Mouse (Mus musculus): Measurements from ENCODE around the gene Cog8. TPM values are rescaled to one million over a fixed set of nuclear protein-coding genes. Genes with fewer than 3 reads are reported as not detected.

Gene Cog8
- polyA plus RNA-seq, 2 experiments: 14.8 to 16.8 TPM

GRCm38 (mm10) chr8:107056973-107057369 lies 482 bp upstream of the Cog8 start:
- H3K27ac ChIP-seq: no peak overlapping the region
- H3K4me2 ChIP-seq (ENCODE audit: low read depth): peak overlapping the region; percentile 93
- H3K9me3 ChIP-seq (ENCODE audit: control insufficient read depth, low read length): no peaks in the 10 kb centered on the region
- TF ChIP-seq EP300 (IDR thresholded peaks at IDR 0.05; ENCODE audit: low read depth): no peak
- TF ChIP-seq CTCF (IDR thresholded peaks at IDR 0.05; ENCODE audit: low read depth): 0 out of 2 replicates have a peak, but pooled peaks have one; percentile 22
- peaks cover 11 to 12% of the 10 kb centered on the region in 2 experiments; a peak in 2 of 4 replicates for H3K4me1 ChIP-seq (replicated peaks; ENCODE audit: control insufficient read depth in 2 of 2, insufficient read depth in 2 of 2, low read length in 1 of 2)
- H3K27me3 ChIP-seq (ENCODE audit: control insufficient read depth, insufficient read depth, low read length): no peaks in the 10 kb centered on the region
- peaks cover 24% of the 10 kb centered on the region for H3K36me3 ChIP-seq (replicated peaks; ENCODE audit: control insufficient read depth, insufficient read depth, low read depth)
- H3K4me3 ChIP-seq (ENCODE audit: insufficient read depth in 1 of 2, low read depth in 2 of 2, low read length in 2 of 2): peak overlapping the region; percentile 68 to 100
- WGBS (ENCODE audit: insufficient replicate concordance): under 1% methylated on average over 33 of the region's 33 CpGs
- peak overlapping the region; percentile 71 for H3K9ac ChIP-seq (replicated peaks)
- DNase-seq (ENCODE audit: low read depth in 3 of 3, low spot score in 3 of 3) (peak in 1 of 3 experiments; percentile 5), ATAC-seq (ENCODE audit: insufficient read depth) (peak; percentile 31)

DNA sequence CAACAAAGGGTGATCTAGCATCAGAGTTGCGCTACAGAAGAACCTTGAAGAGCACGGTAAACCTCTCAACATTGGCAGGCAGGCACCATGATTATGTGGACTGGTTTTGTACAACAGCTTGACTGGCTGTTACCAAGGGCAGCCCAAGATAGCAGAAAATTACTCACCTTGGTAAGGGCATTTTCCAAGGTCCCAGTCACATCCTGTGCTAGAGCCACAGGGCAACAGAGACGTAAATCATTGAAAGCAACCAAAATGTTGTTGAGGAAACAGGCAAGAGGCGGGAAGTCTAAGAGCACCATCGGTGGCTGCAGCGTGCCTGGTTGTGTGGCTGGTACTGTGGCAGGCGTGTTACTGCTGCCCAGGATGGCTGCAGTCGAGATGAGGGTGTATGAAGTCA lies 4.4 kb downstream of the Cog8 start:
- no peak overlapping the region for H3K4me3 ChIP-seq (ENCODE audit: insufficient read depth in 1 of 2, low read depth in 2 of 2, low read length in 2 of 2)
- peaks cover 31% of the 10 kb centered on the region for H3K36me3 ChIP-seq (replicated peaks; ENCODE audit: control insufficient read depth, insufficient read depth, low read depth)
- DNase-seq (ENCODE audit: low read depth in 3 of 3, low spot score in 3 of 3) (no peak), ATAC-seq (ENCODE audit: insufficient read depth) (no peak)
- H3K27me3 ChIP-seq (ENCODE audit: control insufficient read depth, insufficient read depth, low read length): no peaks in the 10 kb centered on the region
- no peaks in the 10 kb centered on the region for H3K9me3 ChIP-seq (ENCODE audit: control insufficient read depth, low read length)
- H3K4me2 ChIP-seq (ENCODE audit: low read depth): no peak overlapping the region
- TF ChIP-seq EP300 (IDR thresholded peaks at IDR 0.05; ENCODE audit: low read depth) (no peak), CTCF (IDR thresholded peaks at IDR 0.05; ENCODE audit: low read depth) (no peak)
- WGBS (ENCODE audit: insufficient replicate concordance): 86% methylated on average over 8 of the region's 8 CpGs
- H3K27ac ChIP-seq: no peak overlapping the region
- peaks cover 8 to 13% of the 10 kb centered on the region in 2 experiments for H3K4me1 ChIP-seq (replicated peaks; ENCODE audit: control insufficient read depth in 2 of 2, insufficient read depth in 2 of 2, low read length in 1 of 2)
- no peak overlapping the region for H3K9ac ChIP-seq (replicated peaks)

DNA sequence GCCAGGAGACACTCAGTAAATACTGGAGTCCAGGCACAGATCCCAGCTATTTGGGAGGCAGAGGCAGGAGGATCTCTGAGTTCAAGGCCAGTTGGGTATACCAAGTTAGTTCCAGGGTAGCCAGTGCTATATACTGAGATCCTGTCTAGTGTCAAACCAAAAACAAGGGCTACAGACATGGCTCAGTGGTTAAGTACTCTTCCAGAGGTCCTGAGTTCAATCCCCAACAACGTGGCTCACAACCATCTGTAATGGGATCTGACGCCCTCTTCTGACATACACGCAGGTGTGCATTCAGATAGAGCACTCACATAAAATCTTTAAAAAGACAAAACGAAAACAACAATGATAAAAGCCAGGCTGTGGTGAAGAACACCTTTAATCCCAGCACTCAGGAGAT lies 7.0 kb downstream of the Cog8 start:
- TF ChIP-seq CTCF (IDR thresholded peaks at IDR 0.05; ENCODE audit: low read depth): no peak
- no peak for TF ChIP-seq EP300 (IDR thresholded peaks at IDR 0.05; ENCODE audit: low read depth)
- H3K4me3 ChIP-seq (ENCODE audit: insufficient read depth in 1 of 2, low read depth in 2 of 2, low read length in 2 of 2): peak overlapping the region in 1 of 2 experiments; percentile 68; a peak in 1 of 4 replicates
- peaks cover 0 to 11% of the 10 kb centered on the region in 2 experiments; a peak in 2 of 4 replicates for H3K4me1 ChIP-seq (replicated peaks; ENCODE audit: control insufficient read depth in 2 of 2, insufficient read depth in 2 of 2, low read length in 1 of 2)
- no peak overlapping the region for H3K9ac ChIP-seq (replicated peaks)
- H3K36me3 ChIP-seq (replicated peaks; ENCODE audit: control insufficient read depth, insufficient read depth, low read depth): peaks cover 57% of the 10 kb centered on the region
- H3K9me3 ChIP-seq (ENCODE audit: control insufficient read depth, low read length): no peaks in the 10 kb centered on the region
- WGBS (ENCODE audit: insufficient replicate concordance): 83% methylated on average over 4 of the region's 4 CpGs
- peak overlapping the region; percentile 83 for H3K4me2 ChIP-seq (ENCODE audit: low read depth)
- DNase-seq (ENCODE audit: low read depth in 3 of 3, low spot score in 3 of 3): no peak
- no peaks in the 10 kb centered on the region for H3K27me3 ChIP-seq (ENCODE audit: control insufficient read depth, insufficient read depth, low read length)
- no peak for ATAC-seq (ENCODE audit: insufficient read depth)
- H3K27ac ChIP-seq: no peak overlapping the region

GRCm38 (mm10) chr8:107048061-107048941 lies 8.2 kb downstream of the Cog8 start, which contains the start of gene Pdf:
Gene Pdf, minus strand, starts transcription at chr8:107048614.
- Histone ChIP-seq H3K27me3 (ENCODE audit: control insufficient read depth, insufficient read depth, low read length) (no peaks in the 10 kb centered on the region), H3K9me3 (ENCODE audit: control insufficient read depth, low read length) (no peaks in the 10 kb centered on the region), H3K4me1 (replicated peaks; ENCODE audit: control insufficient read depth in 2 of 2, insufficient read depth in 2 of 2, low read length in 1 of 2) (peaks cover 0 to 11% of the 10 kb centered on the region in 2 experiments; a peak in 2 of 4 replicates), H3K36me3 (replicated peaks; ENCODE audit: control insufficient read depth, insufficient read depth, low read depth) (peaks cover 65% of the 10 kb centered on the region), H3K4me3 (ENCODE audit: insufficient read depth in 1 of 2, low read depth in 2 of 2, low read length in 2 of 2) (peak within 1 kb of the TSS; percentile 68 to 83), H3K4me2 (ENCODE audit: low read depth) (peak within 1 kb of the TSS; percentile 83), H3K9ac (replicated peaks) (peak within 1 kb of the TSS; percentile 64), H3K27ac (peak within 1 kb of the TSS; percentile 37)
- no peak for TF ChIP-seq CTCF (IDR thresholded peaks at IDR 0.05; ENCODE audit: low read depth)
- no peak for TF ChIP-seq EP300 (IDR thresholded peaks at IDR 0.05; ENCODE audit: low read depth)
- 0% methylated on average over 87 of the region's 87 CpGs for WGBS (ENCODE audit: insufficient replicate concordance)
- DNase-seq (ENCODE audit: low read depth in 3 of 3, low spot score in 3 of 3) (peak; percentile 52 to 54 (median 53)), ATAC-seq (ENCODE audit: insufficient read depth) (peak; percentile 79)

- no peaks in the 10 kb centered on the region for H3K27me3 ChIP-seq (ENCODE audit: control insufficient read depth, insufficient read depth, low read length)
- WGBS (ENCODE audit: insufficient replicate concordance): 70% methylated on average over 5 of the region's 5 CpGs
- no peak for TF ChIP-seq EP300 (IDR thresholded peaks at IDR 0.05; ENCODE audit: low read depth)
- no peak for TF ChIP-seq CTCF (IDR thresholded peaks at IDR 0.05; ENCODE audit: low read depth)
- H3K9me3 ChIP-seq (ENCODE audit: control insufficient read depth, low read length): no peaks in the 10 kb centered on the region
- peaks cover 0 to 11% of the 10 kb centered on the region in 2 experiments; a peak in 2 of 4 replicates for H3K4me1 ChIP-seq (replicated peaks; ENCODE audit: control insufficient read depth in 2 of 2, insufficient read depth in 2 of 2, low read length in 1 of 2)
- H3K4me3 ChIP-seq (ENCODE audit: insufficient read depth in 1 of 2, low read depth in 2 of 2, low read length in 2 of 2): no peak overlapping the region; a peak in 1 of 4 replicates
- H3K27ac ChIP-seq: no peak overlapping the region
- H3K9ac ChIP-seq (replicated peaks): no peak overlapping the region
- H3K36me3 ChIP-seq (replicated peaks; ENCODE audit: control insufficient read depth, insufficient read depth, low read depth): peaks cover 63% of the 10 kb centered on the region
- ATAC-seq (ENCODE audit: insufficient read depth): no peak
- H3K4me2 ChIP-seq (ENCODE audit: low read depth): peak overlapping the region; percentile 83; the same call in 1 of the 2 replicates
- DNase-seq (ENCODE audit: low read depth in 3 of 3, low spot score in 3 of 3): no peak
Measured at GRCm38 (mm10) chr8:107046976-107047375, 9.5 kb downstream of the Cog8 start.

Data from liver, embryonic 14.5 days (tissue).